Mouse (Mus musculus): ENCODE measurements around the gene Zfp385b. TPM values are rescaled to one million over a fixed set of nuclear protein-coding genes. Genes with fewer than 3 reads are reported as not detected.

The Zfp385b gene
- polyA plus RNA-seq, 1 experiment: not detected

DNA sequence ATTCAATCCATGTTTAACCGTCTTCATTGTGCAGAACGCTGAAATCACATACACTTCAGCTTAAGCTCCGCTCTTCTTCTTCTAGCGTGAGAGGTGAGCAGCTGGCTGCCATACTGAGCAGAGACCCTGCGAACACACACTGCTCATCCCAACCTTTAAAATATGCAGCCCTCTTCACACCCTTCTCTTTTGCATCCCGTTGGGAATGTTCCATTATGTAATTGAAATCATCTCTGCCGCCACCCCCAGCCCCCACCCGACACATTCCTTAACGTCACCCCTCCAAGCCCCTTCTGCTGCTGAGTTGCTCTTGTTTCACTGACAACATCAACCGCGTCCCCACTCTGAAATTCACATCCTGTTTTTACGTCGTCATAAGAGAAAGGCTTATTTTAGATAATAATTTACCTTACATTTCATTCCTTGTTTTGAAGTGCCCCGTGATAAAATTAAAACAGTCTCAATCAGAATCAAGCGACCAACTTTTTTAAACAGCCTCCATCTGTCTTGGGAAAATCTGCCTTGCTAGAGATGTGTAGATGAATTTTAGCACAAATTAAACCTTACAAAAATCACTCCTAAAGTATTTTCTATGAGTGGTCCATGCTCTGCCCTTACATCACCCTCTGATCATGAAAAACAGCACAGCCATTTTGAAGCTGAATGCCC lies 60.9 kb downstream of the Zfp385b start:
- H3K27ac ChIP-seq (replicated peaks; ENCODE audit: low read depth, low read length): no peak overlapping the region
- no peaks in the 10 kb centered on the region for H3K4me1 ChIP-seq (ENCODE audit: control insufficient read depth, insufficient read depth, insufficient read length, low read length)
- H3K4me3 ChIP-seq (ENCODE audit: insufficient read depth, low read depth, low read length): no peak overlapping the region

DNA sequence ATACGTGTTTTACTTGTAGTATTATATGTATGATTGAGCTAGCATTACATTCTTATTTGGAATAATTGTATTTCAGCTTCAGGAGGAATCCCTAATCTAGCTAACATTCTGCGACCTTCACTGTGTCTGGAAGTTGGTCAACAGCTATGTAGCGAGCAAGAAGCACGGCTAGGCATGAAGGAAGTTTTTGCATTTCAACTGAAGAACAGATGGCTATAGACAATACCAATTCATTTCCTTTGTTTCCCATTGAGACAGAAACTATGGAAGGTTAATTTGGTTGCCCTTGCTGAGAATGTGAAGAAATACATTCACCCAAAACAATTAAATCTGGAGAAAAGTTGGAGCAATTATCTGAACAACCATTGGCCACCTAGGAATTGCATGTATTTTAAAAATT lies 66.9 kb downstream of the Zfp385b start:
- H3K27ac ChIP-seq (replicated peaks; ENCODE audit: low read depth, low read length): no peak overlapping the region
- H3K4me1 ChIP-seq (ENCODE audit: control insufficient read depth, insufficient read depth, insufficient read length, low read length): no peaks in the 10 kb centered on the region
- no peak overlapping the region for H3K4me3 ChIP-seq (ENCODE audit: insufficient read depth, low read depth, low read length)

DNA sequence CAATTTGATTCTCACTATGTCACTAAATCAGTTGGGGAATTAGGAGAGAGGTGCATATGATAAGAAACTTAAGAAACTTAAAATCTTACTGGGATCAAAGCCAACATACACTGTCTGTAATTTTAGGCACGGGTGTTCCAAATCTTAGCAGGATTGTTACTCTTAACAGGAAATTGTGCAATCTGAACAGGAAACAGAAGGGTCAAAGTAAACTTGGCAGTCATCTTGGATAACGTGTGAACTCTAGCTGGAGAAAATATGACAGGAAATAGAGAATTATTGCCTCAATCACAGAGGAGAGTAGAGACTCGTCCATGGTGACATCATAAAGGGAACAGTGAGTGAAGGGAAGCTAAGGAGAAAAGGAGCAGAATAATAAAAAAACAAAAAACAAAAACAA lies 69.8 kb downstream of the Zfp385b start:
- Histone ChIP-seq H3K4me3 (ENCODE audit: insufficient read depth, low read depth, low read length) (no peak overlapping the region), H3K4me1 (ENCODE audit: control insufficient read depth, insufficient read depth, insufficient read length, low read length) (no peaks in the 10 kb centered on the region), H3K27ac (replicated peaks; ENCODE audit: low read depth, low read length) (no peak overlapping the region)

GRCm38 (mm10) chr2:77746417-77746816 lies 73.0 kb downstream of the Zfp385b start:
- Histone ChIP-seq H3K4me1 (ENCODE audit: control insufficient read depth, insufficient read depth, insufficient read length, low read length) (no peaks in the 10 kb centered on the region), H3K4me3 (ENCODE audit: insufficient read depth, low read depth, low read length) (no peak overlapping the region), H3K27ac (replicated peaks; ENCODE audit: low read depth, low read length) (no peak overlapping the region)

GRCm38 (mm10) chr2:77745246-77745645 lies 74.2 kb downstream of the Zfp385b start:
- Histone ChIP-seq H3K27ac (replicated peaks; ENCODE audit: low read depth, low read length) (no peak overlapping the region), H3K4me1 (ENCODE audit: control insufficient read depth, insufficient read depth, insufficient read length, low read length) (no peaks in the 10 kb centered on the region), H3K4me3 (ENCODE audit: insufficient read depth, low read depth, low read length) (no peak overlapping the region)

DNA sequence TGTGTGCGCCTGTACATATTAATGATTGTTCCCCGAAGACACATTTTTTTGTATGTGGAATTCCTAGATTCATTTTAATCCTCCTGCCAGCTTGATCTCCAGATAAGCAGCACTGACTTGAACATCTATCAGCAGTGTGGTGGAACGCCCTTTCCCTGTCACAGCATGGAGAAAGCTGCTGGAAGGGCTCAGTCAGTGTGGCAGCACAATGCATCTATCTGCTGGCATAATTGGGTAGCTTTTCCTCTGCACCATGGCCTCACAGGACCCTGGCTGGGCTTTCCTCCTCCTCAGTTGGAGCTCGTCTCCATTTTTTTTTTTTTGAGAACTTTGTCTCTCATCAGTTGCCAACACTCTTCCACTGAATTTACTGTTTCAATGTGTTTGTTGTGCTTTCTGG lies 77.1 kb downstream of the Zfp385b start:
- H3K4me3 ChIP-seq (ENCODE audit: insufficient read depth, low read depth, low read length): no peak overlapping the region
- H3K4me1 ChIP-seq (ENCODE audit: control insufficient read depth, insufficient read depth, insufficient read length, low read length): no peaks in the 10 kb centered on the region
- no peak overlapping the region for H3K27ac ChIP-seq (replicated peaks; ENCODE audit: low read depth, low read length)

DNA sequence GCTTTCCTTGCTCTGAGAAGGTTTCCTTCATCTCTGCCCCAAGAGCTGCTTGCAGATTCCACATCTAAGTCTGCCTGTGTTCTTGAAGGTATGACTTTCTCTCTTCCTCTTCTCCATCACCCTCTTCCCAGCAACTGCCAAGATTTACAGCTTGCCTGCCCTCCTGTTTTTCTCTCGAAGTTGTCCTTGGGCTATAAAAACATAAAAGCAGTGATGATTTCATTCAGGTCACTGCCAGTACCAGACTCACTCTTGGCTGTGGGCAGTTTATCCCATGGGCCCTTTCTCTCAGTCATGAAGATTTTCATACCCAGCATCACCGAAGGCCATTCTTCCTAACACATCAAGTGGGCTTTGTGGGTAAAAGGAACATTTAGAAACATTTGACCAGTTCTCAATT lies 89.2 kb downstream of the Zfp385b start:
- Histone ChIP-seq H3K27ac (replicated peaks; ENCODE audit: low read depth, low read length) (no peak overlapping the region), H3K4me3 (ENCODE audit: insufficient read depth, low read depth, low read length) (no peak overlapping the region), H3K4me1 (ENCODE audit: control insufficient read depth, insufficient read depth, insufficient read length, low read length) (no peaks in the 10 kb centered on the region)

DNA sequence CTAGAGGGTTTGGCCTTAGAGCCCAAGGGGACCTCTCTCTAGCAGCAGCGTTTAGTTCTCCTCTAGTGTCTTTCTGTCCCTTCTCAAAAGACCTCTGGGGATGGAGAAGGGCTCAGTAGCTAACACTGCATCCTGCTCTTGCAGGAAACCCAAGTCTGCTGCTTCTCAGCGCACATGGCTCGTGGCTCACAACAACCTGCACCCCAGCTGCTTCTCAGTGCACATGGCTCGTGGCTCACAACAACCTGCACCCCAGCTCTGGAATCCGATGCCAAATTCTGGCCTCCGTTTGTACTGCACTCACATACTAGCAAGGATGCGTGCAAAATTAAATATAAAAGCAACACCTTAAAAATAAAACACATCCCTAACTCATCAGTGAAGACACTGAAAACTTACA lies 92.6 kb downstream of the Zfp385b start:
- no peak overlapping the region for H3K27ac ChIP-seq (replicated peaks; ENCODE audit: low read depth, low read length)
- H3K4me3 ChIP-seq (ENCODE audit: insufficient read depth, low read depth, low read length): no peak overlapping the region
- no peaks in the 10 kb centered on the region for H3K4me1 ChIP-seq (ENCODE audit: control insufficient read depth, insufficient read depth, insufficient read length, low read length)

GRCm38 (mm10) chr2:77720806-77721205 lies 98.6 kb downstream of the Zfp385b start:
- no peak overlapping the region for H3K4me3 ChIP-seq (ENCODE audit: insufficient read depth, low read depth, low read length)
- no peaks in the 10 kb centered on the region for H3K4me1 ChIP-seq (ENCODE audit: control insufficient read depth, insufficient read depth, insufficient read length, low read length)

GRCm38 (mm10) chr2:77716367-77716766 lies 103.1 kb downstream of the Zfp385b start:
- Histone ChIP-seq H3K27ac (replicated peaks; ENCODE audit: low read depth, low read length) (no peak overlapping the region), H3K4me3 (ENCODE audit: insufficient read depth, low read depth, low read length) (no peak overlapping the region), H3K4me1 (ENCODE audit: control insufficient read depth, insufficient read depth, insufficient read length, low read length) (no peaks in the 10 kb centered on the region)

More at GRCm38 (mm10) chr2:77720806-77721205, 98.6 kb downstream of the Zfp385b start:
- no peak overlapping the region for H3K27ac ChIP-seq (replicated peaks; ENCODE audit: low read depth, low read length)

GRCm38 (mm10) chr2:77713886-77714285 lies 105.6 kb downstream of the Zfp385b start:
- H3K4me3 ChIP-seq (ENCODE audit: insufficient read depth, low read depth, low read length): no peak overlapping the region
- H3K4me1 ChIP-seq (ENCODE audit: control insufficient read depth, insufficient read depth, insufficient read length, low read length): no peaks in the 10 kb centered on the region
- H3K27ac ChIP-seq (replicated peaks; ENCODE audit: low read depth, low read length): no peak overlapping the region

DNA sequence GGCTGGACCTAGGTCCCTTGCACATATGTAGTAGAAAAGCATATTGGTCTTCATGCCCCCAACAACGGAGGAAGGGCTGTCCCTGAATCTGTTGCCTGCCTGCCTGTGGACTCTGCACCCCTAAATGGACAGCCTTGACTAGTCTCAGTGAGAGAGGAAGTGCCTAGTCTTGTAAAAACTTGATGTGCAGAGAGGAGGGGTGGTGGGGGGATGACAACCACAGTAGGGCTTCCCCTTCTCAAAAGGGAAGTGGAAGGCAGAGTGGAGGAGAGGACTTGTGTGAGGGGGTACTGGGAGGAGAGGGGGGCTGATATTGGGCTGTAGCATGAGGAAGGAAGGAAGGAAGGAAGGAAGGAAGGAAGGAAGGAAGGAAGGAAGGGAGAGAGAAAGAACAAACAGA lies 107.7 kb downstream of the Zfp385b start:
- Histone ChIP-seq H3K4me1 (ENCODE audit: control insufficient read depth, insufficient read depth, insufficient read length, low read length) (no peaks in the 10 kb centered on the region), H3K4me3 (ENCODE audit: insufficient read depth, low read depth, low read length) (no peak overlapping the region)

DNA sequence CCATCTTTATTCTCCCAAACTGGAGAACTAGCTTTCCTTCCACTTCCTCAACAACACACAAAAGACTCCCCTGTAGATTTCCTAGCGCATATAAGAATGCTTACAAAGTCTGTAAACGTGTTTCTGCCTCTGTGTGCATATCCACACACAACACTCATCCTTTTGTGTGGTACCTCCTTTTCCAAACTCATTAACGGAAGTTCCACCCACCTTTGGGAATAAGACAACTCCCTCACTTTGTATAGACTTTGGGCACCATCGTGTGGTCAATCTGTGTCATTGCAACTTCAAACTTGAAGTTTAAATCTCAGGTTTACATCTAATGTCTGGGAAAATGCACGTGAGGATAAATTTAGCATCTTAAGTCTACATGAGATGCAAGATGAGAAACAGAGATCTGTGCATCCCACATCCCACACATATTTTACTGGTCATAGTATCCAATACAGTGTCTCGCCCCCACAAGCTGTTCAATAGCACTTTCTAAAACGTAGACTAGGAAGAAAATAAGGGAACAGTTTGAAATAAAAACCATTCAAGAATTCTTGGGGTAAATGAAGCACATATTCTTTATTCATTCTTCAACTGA lies 110.1 kb downstream of the Zfp385b start:
- Histone ChIP-seq H3K4me3 (ENCODE audit: insufficient read depth, low read depth, low read length) (no peak overlapping the region), H3K4me1 (ENCODE audit: control insufficient read depth, insufficient read depth, insufficient read length, low read length) (no peaks in the 10 kb centered on the region), H3K27ac (replicated peaks; ENCODE audit: low read depth, low read length) (no peak overlapping the region)

More for the DNA sequence above, 107.7 kb downstream of the Zfp385b start:
- H3K27ac ChIP-seq (replicated peaks; ENCODE audit: low read depth, low read length): no peak overlapping the region

GRCm38 (mm10) chr2:77707138-77707537 lies 112.3 kb downstream of the Zfp385b start:
- Histone ChIP-seq H3K4me1 (ENCODE audit: control insufficient read depth, insufficient read depth, insufficient read length, low read length) (no peaks in the 10 kb centered on the region), H3K4me3 (ENCODE audit: insufficient read depth, low read depth, low read length) (no peak overlapping the region), H3K27ac (replicated peaks; ENCODE audit: low read depth, low read length) (no peak overlapping the region)

GRCm38 (mm10) chr2:77705476-77705875 lies 114.0 kb downstream of the Zfp385b start:
- H3K27ac ChIP-seq (replicated peaks; ENCODE audit: low read depth, low read length): no peak overlapping the region
- no peak overlapping the region for H3K4me3 ChIP-seq (ENCODE audit: insufficient read depth, low read depth, low read length)
- H3K4me1 ChIP-seq (ENCODE audit: control insufficient read depth, insufficient read depth, insufficient read length, low read length): no peaks in the 10 kb centered on the region

- Histone ChIP-seq H3K27ac (replicated peaks; ENCODE audit: low read depth, low read length) (no peak overlapping the region), H3K4me3 (ENCODE audit: insufficient read depth, low read depth, low read length) (peak overlapping the region; percentile 42), H3K4me1 (ENCODE audit: control insufficient read depth, insufficient read depth, insufficient read length, low read length) (no peaks in the 10 kb centered on the region)
These were observed 116.4 kb downstream of the Zfp385b start for GRCm38 (mm10) chr2:77703080-77703479.
